Mouse (Mus musculus): ENCODE data around the gene Klhl2.

Gene Klhl2

DNA sequence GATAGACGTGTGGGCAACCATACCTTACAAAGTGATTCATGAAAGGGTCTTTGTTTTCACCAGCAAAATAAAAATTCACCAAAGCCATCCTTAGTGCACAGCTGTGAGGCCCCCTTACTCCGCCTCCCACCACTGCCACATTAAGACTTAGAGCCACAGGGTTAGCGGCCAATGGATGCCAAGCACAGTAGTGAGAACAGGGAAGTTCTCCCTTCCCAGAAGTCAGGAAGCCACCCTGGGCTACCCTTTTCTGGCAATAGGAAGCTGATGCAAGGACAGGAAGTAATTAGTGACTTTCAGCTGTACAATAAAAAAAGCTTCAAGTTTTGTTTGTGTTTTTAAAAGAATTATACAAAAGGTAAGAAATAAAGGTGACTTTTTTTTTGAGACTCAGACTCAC lies 18.2 kb downstream of the Klhl2 start:
- no peak for DNase-seq (ENCODE audit: low spot score)

GRCm38 (mm10) chr8:64829921-64830320 lies 19.9 kb downstream of the Klhl2 start:
- no peak for DNase-seq (ENCODE audit: low spot score)

- DNase-seq (ENCODE audit: low spot score) = no peak
Observed at GRCm38 (mm10) chr8:64829391-64829790, 20.4 kb downstream of the Klhl2 start.

- DNase-seq (ENCODE audit: low spot score) = no peak
Observed at GRCm38 (mm10) chr8:64828466-64828865, 21.4 kb downstream of the Klhl2 start.

GRCm38 (mm10) chr8:64827356-64827755 lies 22.5 kb downstream of the Klhl2 start:
- no peak for DNase-seq (ENCODE audit: low spot score)

DNA sequence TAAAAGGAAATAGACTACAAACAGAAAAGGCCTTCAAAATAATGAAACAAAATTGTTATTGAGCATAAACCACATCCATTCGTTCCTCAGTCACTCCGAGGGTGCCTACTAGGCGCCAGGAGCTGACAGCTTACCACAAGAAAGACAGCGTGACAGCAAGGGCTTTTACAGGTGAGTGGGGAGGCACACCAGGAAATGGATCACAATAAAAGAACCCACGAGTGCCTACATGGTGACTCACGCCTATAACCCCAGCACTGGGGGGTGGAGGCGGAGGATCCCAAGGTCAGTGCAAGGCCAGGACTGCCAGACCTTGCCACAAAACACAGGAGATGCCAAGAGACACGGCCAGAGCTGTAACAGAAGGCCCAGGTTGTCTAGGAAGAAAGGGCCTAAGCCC lies 23.4 kb downstream of the Klhl2 start:
- no peak for DNase-seq (ENCODE audit: low spot score)

GRCm38 (mm10) chr8:64823905-64824304 lies 25.9 kb downstream of the Klhl2 start:
- DNase-seq (ENCODE audit: low spot score) = no peak

DNA sequence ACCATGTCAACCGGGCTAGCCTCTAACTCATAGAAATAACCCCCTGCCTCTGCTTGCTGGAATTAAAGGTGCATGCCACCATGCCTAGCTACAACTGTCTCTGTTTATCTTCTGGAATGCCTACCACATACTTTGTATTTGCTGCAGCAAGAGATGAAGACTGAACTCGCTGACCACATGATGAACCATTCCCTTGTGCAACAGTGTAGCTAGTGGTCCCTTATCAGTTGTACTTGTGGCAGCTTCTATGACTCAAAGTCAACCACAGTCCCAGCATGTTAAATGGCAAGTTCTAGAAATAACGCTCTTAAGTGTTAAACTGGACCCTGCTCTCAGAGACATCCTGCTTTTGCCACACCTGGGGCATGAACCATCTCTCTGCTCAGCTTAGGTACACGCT lies 28.9 kb downstream of the Klhl2 start:
- no peak for DNase-seq (ENCODE audit: low spot score)

DNA sequence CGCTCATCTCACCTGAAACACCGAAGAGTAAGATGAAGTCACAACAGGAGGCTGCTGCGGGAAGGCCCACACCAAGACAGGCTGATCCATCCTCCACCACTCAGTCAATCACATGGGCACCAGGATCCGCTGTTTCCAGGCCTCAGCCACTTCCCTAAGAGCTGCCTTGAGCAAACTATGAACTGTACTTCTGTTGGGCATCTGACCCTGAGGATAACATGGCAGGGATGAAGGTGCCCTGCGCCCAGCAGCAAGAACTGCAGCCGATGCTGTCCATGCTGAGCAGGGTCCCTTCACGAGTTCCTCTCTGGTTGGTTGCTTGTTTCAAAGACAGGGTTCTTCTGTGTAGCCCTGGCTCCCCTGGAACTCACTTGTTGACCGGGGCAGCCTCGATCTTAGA lies 38.0 kb downstream of the Klhl2 start:
- DNase-seq (ENCODE audit: low spot score) = no peak

DNA sequence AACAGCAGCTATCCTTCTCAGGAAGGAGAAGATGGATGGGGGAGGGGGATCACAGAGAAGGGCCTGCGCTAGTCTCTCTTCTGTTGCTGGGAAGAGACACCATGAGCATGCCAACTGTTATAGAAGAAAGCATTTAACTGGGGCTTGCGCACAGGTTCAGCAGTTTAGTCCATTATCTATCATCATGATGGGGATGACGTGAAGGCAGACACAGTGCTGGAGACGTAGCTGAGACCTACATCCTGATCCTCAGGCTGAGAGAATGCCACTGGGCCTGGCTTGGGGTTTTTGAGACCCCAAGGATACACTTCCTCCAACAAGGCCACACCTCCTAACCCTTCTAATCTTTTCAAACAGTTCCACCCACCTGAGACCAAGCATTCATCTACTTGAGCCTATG lies 38.7 kb downstream of the Klhl2 start:
- no peak for DNase-seq (ENCODE audit: low spot score)

DNA sequence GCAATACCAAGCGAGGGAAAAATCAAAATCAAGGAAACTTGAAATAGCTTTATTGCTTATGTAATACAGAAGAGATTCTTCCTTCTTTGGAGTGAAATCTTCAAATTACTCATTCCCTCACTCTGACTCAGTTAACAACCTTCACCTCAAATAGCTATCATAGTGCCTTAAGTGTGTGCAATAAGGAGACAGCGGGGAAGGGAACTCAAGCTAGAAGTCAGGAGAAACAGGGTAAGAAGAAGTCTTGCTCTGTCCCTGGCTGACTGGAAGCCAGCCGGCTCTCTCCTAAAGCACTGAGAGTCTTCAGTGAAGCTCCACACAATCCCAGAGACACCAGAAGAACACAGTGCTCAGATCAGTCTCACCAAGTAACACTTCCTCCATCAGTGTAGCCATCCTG lies 43.3 kb downstream of the Klhl2 start:
- DNase-seq (ENCODE audit: low spot score) = no peak

GRCm38 (mm10) chr8:64804971-64805370 lies 44.8 kb downstream of the Klhl2 start:
- no peak for DNase-seq (ENCODE audit: low spot score)

DNA sequence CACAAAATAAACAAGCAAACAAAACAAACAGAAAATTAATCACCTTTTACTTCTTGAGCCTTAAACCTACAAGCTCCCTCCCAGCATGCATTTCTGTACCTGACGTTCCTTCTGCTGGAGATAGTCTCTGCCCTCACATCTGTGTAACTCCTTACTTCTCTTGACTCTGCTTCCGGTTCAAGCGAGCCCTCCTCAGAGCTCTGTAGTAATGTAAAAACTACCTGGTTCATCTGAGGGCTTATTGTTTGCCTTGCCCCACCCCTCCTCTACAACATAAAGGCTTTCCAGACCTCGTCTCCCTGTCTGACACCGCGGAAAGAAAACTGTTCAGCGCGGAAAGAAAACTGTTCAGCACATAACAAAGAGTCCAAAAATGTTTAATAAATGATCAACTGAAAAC lies 50.5 kb downstream of the Klhl2 start:
- no peak for DNase-seq (ENCODE audit: low spot score)

GRCm38 (mm10) chr8:64798503-64798902 lies 51.3 kb downstream of the Klhl2 start:
- no peak for DNase-seq (ENCODE audit: low spot score)

- DNase-seq (ENCODE audit: low spot score) = no peak
Observed at GRCm38 (mm10) chr8:64797751-64798150, 52.1 kb downstream of the Klhl2 start.

DNA sequence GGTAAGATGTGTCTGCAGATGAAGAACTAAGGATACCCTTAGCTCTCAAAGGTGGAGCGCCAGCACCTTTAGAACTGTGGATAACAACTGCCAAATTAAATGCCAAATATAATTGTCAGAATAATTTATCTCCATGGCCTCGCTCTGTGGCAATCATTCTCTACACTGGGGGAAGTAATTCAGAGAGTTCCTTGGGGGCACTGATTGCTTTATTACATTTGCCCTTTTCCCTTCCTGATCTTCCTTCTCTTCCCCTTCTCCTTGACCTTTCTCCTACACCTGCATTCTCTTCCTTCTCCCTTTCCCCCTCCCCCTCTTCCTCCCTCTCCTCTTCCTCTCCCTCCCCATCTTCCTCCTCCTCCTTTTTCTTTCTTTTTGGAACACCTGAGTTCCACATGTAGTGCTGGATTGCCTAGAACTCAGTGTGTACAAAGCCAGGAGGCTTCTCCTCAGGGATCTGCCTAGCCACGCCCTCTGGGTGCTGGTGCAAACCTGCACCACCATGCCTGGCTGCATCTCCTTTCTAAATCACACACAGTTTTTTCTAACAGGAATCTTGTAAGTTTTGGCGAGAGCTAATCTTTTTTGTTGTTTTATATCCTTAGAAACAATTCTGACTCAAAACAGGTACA lies 58.5 kb downstream of the Klhl2 start:
- no peak for DNase-seq (ENCODE audit: low spot score)

DNA sequence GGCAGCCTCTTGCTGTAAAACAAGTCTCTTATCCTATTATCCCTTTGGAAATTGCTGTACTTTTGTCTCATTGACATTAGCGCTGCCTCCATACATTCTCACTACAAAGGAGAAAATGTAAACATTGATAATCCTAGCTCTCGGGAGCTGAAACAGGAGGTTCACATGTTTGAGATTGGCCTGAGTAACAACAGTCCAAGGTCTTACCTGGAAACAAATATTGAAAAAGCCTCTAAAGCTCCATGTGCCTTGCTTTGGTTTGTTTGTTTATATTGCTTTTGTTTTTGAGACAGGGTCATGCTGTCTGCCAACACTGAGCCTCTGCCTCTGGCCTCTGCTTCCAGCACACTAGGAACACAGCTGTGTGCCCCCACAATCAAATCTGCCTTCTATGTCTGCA lies 59.4 kb downstream of the Klhl2 start:
- DNase-seq (ENCODE audit: low spot score) = no peak

DNA sequence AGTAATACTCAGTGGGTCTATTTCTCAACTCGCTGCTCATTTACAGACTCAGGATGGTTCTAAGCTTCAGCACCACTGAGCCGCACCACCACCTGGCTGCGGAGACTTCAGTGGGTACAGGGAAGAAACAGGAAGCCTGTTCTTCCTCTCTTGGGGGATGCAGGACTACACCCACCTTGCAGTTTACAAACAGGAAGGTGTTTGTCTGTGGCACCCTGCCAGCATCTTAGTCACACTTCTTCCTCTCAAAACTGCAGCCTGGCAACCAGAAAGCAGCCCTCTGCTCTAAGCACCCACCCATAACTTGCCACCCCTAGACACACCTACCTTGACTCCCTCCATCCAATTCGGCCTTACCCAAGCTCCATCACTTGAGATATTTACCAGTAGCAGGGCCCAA lies 61.1 kb downstream of the Klhl2 start:
- no peak for DNase-seq (ENCODE audit: low spot score)

- no peak for DNase-seq (ENCODE audit: low spot score)
Observed at GRCm38 (mm10) chr8:64786801-64787200, 63.0 kb downstream of the Klhl2 start.

DNA sequence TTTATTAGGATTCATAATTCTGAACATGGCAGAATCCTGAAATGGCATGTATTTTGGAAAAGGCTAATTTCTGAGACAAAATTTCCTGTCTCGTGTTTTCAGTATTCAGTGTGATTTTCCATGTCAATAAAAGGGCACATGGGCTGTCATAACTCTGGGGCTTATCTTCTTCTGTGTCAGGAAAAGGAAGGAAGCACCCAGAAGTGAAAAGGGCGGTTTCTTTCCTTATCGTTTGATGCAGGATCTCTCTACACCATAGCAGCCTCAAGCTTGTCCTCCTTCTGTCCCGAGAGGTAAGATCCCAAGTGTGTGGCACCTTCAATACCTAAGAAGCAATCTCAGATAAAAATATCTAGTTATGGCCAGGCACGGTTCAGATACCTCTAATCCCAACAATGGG lies 65.6 kb downstream of the Klhl2 start:
- no peak for DNase-seq (ENCODE audit: low spot score)

DNA sequence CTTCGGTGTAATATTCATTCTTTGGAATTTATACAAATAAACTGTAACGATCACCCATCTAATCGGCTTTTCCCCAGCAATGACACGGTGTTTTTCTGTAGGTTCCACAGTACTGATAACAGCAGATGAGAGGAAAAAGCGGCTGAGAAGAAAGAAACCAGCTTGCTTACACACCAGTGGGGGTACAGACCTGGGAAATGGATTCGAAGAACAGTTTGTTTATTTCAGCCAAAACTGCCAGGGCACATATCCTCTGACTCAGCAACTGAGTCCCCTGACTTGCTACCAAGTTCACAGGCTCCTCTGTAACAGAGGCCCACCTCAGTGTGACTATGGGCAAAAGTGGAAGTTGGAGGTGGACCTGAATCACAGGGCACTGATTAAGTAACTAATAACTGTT lies 67.9 kb downstream of the Klhl2 start:
- DNase-seq (ENCODE audit: low spot score) = no peak

DNA sequence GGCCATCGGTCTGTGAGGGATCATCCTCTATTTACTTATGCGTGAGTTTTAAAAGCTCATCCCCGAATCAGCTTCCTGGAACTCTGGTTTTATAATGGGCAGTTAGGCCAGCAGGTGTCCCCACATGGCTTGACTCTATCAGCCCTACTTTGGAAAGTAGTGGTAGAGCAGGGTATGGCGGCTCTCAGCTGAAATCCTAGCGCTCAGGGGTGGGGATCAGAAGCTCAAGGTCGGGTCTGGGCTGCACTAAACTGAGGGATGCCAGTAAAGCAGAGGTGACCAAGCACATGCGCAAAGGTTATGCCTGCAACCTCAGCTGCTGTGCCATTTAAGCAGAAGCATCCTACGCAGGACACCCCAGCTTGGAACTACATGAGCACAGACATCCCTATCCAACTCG lies 71.9 kb downstream of the Klhl2 start:
- no peak for DNase-seq (ENCODE audit: low spot score)

- no peak for DNase-seq (ENCODE audit: low spot score)
Observed at GRCm38 (mm10) chr8:64774136-64774535, 75.7 kb downstream of the Klhl2 start.

- no peak for DNase-seq (ENCODE audit: low spot score)
Observed at GRCm38 (mm10) chr8:64770814-64771213, 79.0 kb downstream of the Klhl2 start.

- DNase-seq (ENCODE audit: low spot score) = no peak
Observed at GRCm38 (mm10) chr8:64769586-64769985, 80.2 kb downstream of the Klhl2 start.

All from embryo, embryonic 10 days (tissue).